Comparison of ENCODE assay signal across 11 mouse cellular contexts in the genomic region with DNA sequence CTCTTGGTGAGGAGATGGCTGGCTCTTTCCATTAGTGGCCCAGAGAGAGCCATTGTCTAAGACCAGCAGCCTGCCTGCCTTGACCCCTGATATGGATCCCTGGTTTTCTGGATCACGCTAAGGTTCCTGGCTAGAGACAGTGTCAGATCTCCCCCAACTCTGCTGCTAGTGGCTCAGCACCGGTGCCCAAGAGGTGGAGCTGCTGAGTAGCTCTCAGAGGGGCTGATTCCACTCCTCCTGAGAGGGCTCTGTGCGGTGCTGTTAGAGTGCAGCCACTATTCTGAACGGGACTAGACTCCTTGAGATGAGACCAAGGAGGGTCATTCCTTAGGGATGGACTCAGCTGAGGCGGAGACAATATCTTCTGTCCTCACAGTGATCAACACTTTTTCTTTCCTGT.
DNase-seq lines count a peak whose midpoint lies in the region; TF ChIP-seq lines count a peak whose summit lies in the region.
"Had no signal": no experiment of that assay in that cellular context is flagged by ENCODE, and none has a peak within 500 bp of the region (broad histone marks: within the 10 kb centered on the region; RNA-seq: fewer than 3 reads in every experiment).

No protein-coding gene starts in this region.

- H3K27me3 ChIP-seq in hindbrain, embryonic 10.5 days (ENCODE audit: insufficient read depth, poor library complexity, severe bottlenecking), result 0 out of 2 replicates have a peak, but pooled peaks cover 1% of the 10 kb centered on the region
- H3K27me3 ChIP-seq: heart, embryonic 15.5 days; hindbrain, embryonic 13.5 days; lung, embryonic 15.5 days had no signal

- H3K27ac ChIP-seq in gastrocnemius, adult 2 months, result no peak overlapping the region
- H3K27ac ChIP-seq in layer of hippocampus, adult 2 months, result no peak overlapping the region
- H3K27ac ChIP-seq in hindbrain, embryonic 10.5 days, result no peak overlapping the region
- H3K27ac ChIP-seq: heart, embryonic 15.5 days; hindbrain, embryonic 13.5 days; lung, embryonic 15.5 days had no signal

- no peak overlapping the region for H3K4me3 ChIP-seq in gastrocnemius, adult 2 months
- no peak overlapping the region for H3K4me3 ChIP-seq in layer of hippocampus, adult 2 months
- no peak overlapping the region for H3K4me3 ChIP-seq in hindbrain, embryonic 10.5 days
- H3K4me3 ChIP-seq: heart, embryonic 15.5 days; hindbrain, embryonic 13.5 days; lung, embryonic 15.5 days had no signal

- H3K9me3 ChIP-seq in hindbrain, embryonic 10.5 days, result peaks cover 8% of the 10 kb centered on the region
- H3K9me3 ChIP-seq: heart, embryonic 15.5 days; lung, embryonic 15.5 days had no signal

- TF ChIP-seq CTCF in gastrocnemius, adult 2 months (IDR thresholded peaks at IDR 0.05), result peak; percentile 47
- TF ChIP-seq CTCF in layer of hippocampus, adult 2 months (conservative IDR thresholded peaks at IDR 0.05), result peak; percentile 73

- intact Hi-C loops in gastrocnemius, adult 2 months (cut with DNase I), result no loop called here
- intact Hi-C loops in gastrocnemius, postnatal 36 days (cut with DNase I), result no loop called here

- no peaks in the 10 kb centered on the region for H3K36me3 ChIP-seq in hindbrain, embryonic 10.5 days
- H3K36me3 ChIP-seq: heart, embryonic 15.5 days; hindbrain, embryonic 13.5 days; lung, embryonic 15.5 days had no signal

- H3K4me1 ChIP-seq in hindbrain, embryonic 10.5 days (replicated peaks), result 0 out of 2 replicates have a peak, but pooled peaks cover 5% of the 10 kb centered on the region
- H3K4me1 ChIP-seq: heart, embryonic 15.5 days; lung, embryonic 15.5 days had no signal

- WGBS in hindbrain, embryonic 10.5 days, result 44% methylated on average over 5 of the region's 5 CpGs

- no peak for DNase-seq in gastrocnemius, adult 2 months
- DNase-seq in gastrocnemius, postnatal 36 days, result no peak
- DNase-seq in layer of hippocampus, adult 2 months (ENCODE audit: low spot score in 2 of 2), result no peak
- no peak for DNase-seq in layer of hippocampus, adult 9-10 months (ENCODE audit: low spot score)
- peak; percentile 12 for DNase-seq in thymus, postnatal 25 days
- no peak for DNase-seq in thymus, postnatal 10 days (ENCODE audit: low spot score in 2 of 2)
- no peak for DNase-seq in hindbrain, embryonic 10.5 days (ENCODE audit: low spot score)
- DNase-seq: cerebellum, adult 8-10 months had no signal
